Mouse (Mus musculus): ENCODE results near the gene Rnf212b. TPM values are rescaled to one million over a fixed set of nuclear protein-coding genes. Genes with fewer than 3 reads are reported as not detected.
A peak's percentile ranks its signal among the peaks of the same experiment; 100 is the strongest.
"Not testable (repeated sequence)": the region's sequence is repeated elsewhere in the genome, so short reads cannot be mapped to it uniquely, and the experiment has no call there.

Rnf212b gene
- 9.1 and 9.5 TPM in 2 replicates for polyA plus RNA-seq (2012; rRNA removed)

DNA sequence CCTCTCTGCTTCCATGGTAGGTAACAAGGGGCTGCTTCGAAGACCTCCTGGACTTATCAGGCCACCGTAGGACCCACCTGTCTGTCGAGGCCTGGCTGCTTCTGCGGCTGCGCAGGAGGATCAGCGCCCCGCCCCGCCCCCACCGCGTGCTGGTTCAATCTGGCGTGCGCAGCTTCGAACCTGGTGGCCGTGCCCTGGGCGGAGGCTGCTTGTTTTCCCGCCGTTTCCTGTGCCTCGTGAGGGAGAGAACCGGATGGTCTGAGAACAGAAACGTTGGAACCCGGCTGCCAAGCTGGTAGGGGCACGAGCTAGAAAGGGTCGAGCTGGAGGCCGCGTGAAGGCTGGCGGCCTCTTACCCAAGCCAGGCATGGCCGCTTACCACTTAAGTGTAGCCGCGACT is at the start of gene Rnf212b:
TSS of gene Rnf212b (plus strand) at position 151 of the 400 bp plus-strand sequence.
- Histone ChIP-seq H3K4me3 (ENCODE audit: control insufficient read depth, low read depth, low read length) (peak within 1 kb of the TSS; percentile 90), H3K4me1 (ENCODE audit: control insufficient read depth, insufficient read depth, low read length) (no peaks in the 10 kb centered on the region; the same call in 1 of the 2 replicates), H3K36me3 (ENCODE audit: control insufficient read depth, insufficient read depth, low read length) (no peaks in the 10 kb centered on the region), H3K27ac (ENCODE audit: control insufficient read depth, insufficient read depth, low read depth, low read length) (peak within 1 kb of the TSS; percentile 76), H3K27me3 (ENCODE audit: control insufficient read depth, insufficient read depth, low read length) (no peaks in the 10 kb centered on the region)
- TF ChIP-seq CTCF (IDR thresholded peaks at IDR 0.05; ENCODE audit: control insufficient read depth, insufficient read depth, insufficient replicate concordance, low read depth, low read length): no peak
- peak; percentile 78; the same call in 1 of the 2 replicates for TF ChIP-seq POLR2A (IDR thresholded peaks at IDR 0.05; ENCODE audit: control insufficient read depth, low read depth, low read length)

DNA sequence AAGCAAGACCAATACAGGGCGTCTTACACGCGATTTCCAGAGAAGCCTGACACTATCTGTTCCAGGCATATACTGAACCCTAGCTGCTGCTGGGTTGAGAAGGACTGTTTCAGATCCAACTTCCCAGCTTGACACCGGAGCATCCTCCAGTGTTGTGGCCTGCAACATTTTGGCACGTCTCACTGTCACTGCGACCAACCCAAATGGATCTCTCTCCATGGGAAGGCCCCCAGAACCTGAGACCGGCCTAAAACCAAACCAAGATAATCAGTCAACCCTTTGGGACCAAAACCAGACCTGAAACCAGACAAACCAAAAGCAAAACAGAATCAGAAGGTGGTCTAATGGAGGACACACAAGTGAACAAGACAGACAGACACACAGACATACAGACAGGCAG is 47.0 kb upstream of the Rnf212b start:
- H3K36me3 ChIP-seq (ENCODE audit: control insufficient read depth, insufficient read depth, low read length); H3K4me1 ChIP-seq (ENCODE audit: control insufficient read depth, insufficient read depth, low read length); H3K4me3 ChIP-seq (ENCODE audit: control insufficient read depth, low read depth, low read length); H3K27me3 ChIP-seq (ENCODE audit: control insufficient read depth, insufficient read depth, low read length); H3K27ac ChIP-seq (ENCODE audit: control insufficient read depth, insufficient read depth, low read depth, low read length): not testable (repeated sequence)

DNA sequence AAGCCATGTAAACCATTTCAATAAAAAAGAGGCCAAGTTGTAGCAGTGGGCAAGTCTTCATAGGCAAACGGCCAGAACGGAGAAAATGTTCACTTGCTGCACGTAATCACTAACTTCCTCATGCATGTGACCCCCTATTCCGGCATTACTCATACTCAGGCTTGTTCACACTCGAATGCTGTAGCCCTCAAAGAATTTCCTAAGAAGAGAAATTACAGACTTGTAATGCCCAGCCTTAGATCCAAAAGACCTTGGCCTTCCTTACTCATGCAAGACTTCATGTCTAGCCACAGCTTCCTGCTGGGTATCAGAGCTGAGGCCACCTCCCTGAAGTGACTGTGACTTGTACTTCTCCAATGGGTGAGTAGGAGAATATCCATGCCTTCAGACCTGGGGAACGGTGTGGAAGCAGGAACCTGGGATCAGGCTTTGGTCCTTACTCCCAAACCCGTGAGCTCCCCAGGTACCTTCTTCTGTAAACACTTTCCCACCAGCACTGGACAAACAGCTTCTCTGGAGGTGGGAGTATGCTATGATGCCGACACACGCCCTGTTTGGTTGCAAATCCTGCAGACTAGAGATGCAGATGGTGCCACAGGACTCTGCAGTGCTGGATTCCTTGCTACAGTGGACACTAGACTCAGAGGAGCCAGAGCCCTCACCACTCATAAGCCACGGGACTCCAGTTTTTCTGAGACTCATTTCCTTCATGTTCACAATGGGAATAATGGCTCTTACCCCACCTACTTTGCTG is 45.5 kb upstream of the Rnf212b start:
- TF ChIP-seq POLR2A (IDR thresholded peaks at IDR 0.05; ENCODE audit: control insufficient read depth, low read depth, low read length): no peak
- no peak for TF ChIP-seq CTCF (IDR thresholded peaks at IDR 0.05; ENCODE audit: control insufficient read depth, insufficient read depth, insufficient replicate concordance, low read depth, low read length)
- Histone ChIP-seq H3K27ac (ENCODE audit: control insufficient read depth, insufficient read depth, low read depth, low read length) (no peak overlapping the region), H3K4me3 (ENCODE audit: control insufficient read depth, low read depth, low read length) (no peak overlapping the region), H3K4me1 (ENCODE audit: control insufficient read depth, insufficient read depth, low read length) (no peaks in the 10 kb centered on the region; the same call in 1 of the 2 replicates), H3K27me3 (ENCODE audit: control insufficient read depth, insufficient read depth, low read length) (no peaks in the 10 kb centered on the region), H3K36me3 (ENCODE audit: control insufficient read depth, insufficient read depth, low read length) (no peaks in the 10 kb centered on the region)

DNA sequence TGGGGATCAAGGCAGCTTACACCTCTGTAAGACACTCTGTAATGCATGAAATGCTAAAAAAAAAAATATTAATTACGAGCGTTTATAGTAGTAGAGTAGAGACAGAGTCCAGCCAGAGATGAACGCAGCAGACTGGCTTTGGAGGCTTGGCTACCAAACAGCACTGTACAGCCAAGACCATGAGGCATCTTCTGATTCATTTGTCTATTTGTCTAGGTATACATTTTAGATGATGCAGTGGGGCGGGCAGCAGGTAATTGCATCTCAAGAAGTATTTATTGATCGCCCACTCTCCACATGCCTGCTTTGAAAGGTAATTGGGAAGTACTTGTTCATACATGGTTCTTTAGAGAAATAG is 44.9 kb upstream of the Rnf212b start:
- no peaks in the 10 kb centered on the region; the same call in 1 of the 2 replicates for H3K4me1 ChIP-seq (ENCODE audit: control insufficient read depth, insufficient read depth, low read length)
- H3K27me3 ChIP-seq (ENCODE audit: control insufficient read depth, insufficient read depth, low read length): no peaks in the 10 kb centered on the region
- H3K36me3 ChIP-seq (ENCODE audit: control insufficient read depth, insufficient read depth, low read length): no peaks in the 10 kb centered on the region
- H3K4me3 ChIP-seq (ENCODE audit: control insufficient read depth, low read depth, low read length): no peak overlapping the region
- TF ChIP-seq CTCF (IDR thresholded peaks at IDR 0.05; ENCODE audit: control insufficient read depth, insufficient read depth, insufficient replicate concordance, low read depth, low read length) (no peak), POLR2A (IDR thresholded peaks at IDR 0.05; ENCODE audit: control insufficient read depth, low read depth, low read length) (no peak)
- no peak overlapping the region; the same call in 1 of the 2 replicates for H3K27ac ChIP-seq (ENCODE audit: control insufficient read depth, insufficient read depth, low read depth, low read length)

DNA sequence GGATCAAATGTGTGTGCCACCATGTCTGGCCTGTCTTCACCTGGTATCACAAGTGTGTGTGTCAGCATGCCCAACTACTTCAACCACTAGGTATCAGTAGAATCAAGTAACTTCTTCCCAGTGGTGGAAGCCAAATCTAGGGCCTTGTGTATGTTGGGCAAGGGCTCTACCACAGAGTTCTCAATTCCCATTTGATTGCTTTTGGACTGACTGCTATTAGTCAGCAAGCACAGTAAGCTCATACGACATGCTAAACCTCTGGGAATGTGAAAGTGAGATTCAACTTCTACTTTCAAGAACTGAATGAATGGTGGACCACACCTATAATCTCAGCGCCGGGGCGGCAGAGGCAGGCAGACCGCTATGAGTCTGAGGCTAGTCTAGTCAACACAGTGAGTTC is 43.6 kb upstream of the Rnf212b start:
- Histone ChIP-seq H3K4me1 (ENCODE audit: control insufficient read depth, insufficient read depth, low read length) (no peaks in the 10 kb centered on the region; the same call in 1 of the 2 replicates), H3K36me3 (ENCODE audit: control insufficient read depth, insufficient read depth, low read length) (no peaks in the 10 kb centered on the region), H3K27me3 (ENCODE audit: control insufficient read depth, insufficient read depth, low read length) (no peaks in the 10 kb centered on the region), H3K27ac (ENCODE audit: control insufficient read depth, insufficient read depth, low read depth, low read length) (no peak overlapping the region), H3K4me3 (ENCODE audit: control insufficient read depth, low read depth, low read length) (no peak overlapping the region)
- TF ChIP-seq POLR2A (IDR thresholded peaks at IDR 0.05; ENCODE audit: control insufficient read depth, low read depth, low read length) (no peak), CTCF (IDR thresholded peaks at IDR 0.05; ENCODE audit: control insufficient read depth, insufficient read depth, insufficient replicate concordance, low read depth, low read length) (no peak)

DNA sequence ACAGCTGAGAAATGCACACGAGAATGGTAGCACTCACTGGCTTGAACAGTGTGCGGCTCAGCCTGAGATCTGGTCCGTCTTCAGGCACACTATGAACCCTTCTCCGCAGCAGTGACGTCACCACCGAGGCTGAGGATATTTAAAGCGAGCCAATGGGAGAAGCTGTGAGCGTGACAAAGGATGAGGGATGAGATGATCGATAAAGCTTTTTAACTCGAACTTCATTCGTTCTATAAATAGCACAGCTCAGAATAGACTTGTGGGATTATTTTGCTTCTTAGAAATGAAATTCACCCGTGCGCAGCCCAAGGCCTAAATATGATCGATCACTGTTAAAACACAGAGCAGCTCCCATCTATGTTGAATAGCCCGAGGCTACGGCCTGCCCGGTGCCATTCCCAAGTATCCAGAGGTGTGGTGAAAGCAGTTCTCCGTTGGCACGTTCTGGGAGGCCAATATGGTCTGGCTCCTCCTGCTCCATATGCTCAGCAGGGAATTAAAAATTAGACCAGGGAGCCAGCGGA is 41.5 kb upstream of the Rnf212b start:
- TF ChIP-seq POLR2A (IDR thresholded peaks at IDR 0.05; ENCODE audit: control insufficient read depth, low read depth, low read length) (no peak), CTCF (IDR thresholded peaks at IDR 0.05; ENCODE audit: control insufficient read depth, insufficient read depth, insufficient replicate concordance, low read depth, low read length) (no peak)
- Histone ChIP-seq H3K27ac (ENCODE audit: control insufficient read depth, insufficient read depth, low read depth, low read length) (peak overlapping the region; percentile 5; the same call in 1 of the 2 replicates), H3K4me1 (ENCODE audit: control insufficient read depth, insufficient read depth, low read length) (no peaks in the 10 kb centered on the region; the same call in 1 of the 2 replicates), H3K27me3 (ENCODE audit: control insufficient read depth, insufficient read depth, low read length) (no peaks in the 10 kb centered on the region), H3K4me3 (ENCODE audit: control insufficient read depth, low read depth, low read length) (no peak overlapping the region), H3K36me3 (ENCODE audit: control insufficient read depth, insufficient read depth, low read length) (no peaks in the 10 kb centered on the region)

DNA sequence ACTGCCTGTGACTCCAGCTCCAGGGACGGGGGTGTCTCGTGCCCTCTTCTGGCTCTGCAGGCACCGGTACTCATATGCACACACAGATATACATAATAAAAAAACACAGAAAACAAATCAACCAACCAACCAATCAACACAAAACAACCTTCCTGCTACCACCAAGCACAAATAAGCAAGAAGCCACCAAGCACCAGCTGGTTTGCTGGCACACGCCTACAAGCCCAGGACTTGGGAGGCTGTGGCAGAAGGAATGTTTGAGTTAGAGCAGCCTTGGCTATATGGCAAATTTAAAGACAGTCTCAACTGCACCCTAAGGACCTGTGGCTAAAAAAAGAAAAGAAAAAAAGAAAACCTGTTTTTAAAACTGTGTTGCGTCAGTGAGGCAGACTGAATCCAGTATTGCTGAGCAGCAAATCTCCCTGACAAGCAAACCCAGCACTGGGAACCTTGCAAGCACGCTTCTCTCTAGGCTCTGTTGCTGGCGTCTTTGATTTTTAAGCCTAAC is 38.4 kb upstream of the Rnf212b start:
- H3K27me3 ChIP-seq (ENCODE audit: control insufficient read depth, insufficient read depth, low read length): no peaks in the 10 kb centered on the region
- H3K4me3 ChIP-seq (ENCODE audit: control insufficient read depth, low read depth, low read length): no peak overlapping the region
- H3K36me3 ChIP-seq (ENCODE audit: control insufficient read depth, insufficient read depth, low read length): no peaks in the 10 kb centered on the region
- TF ChIP-seq CTCF (IDR thresholded peaks at IDR 0.05; ENCODE audit: control insufficient read depth, insufficient read depth, insufficient replicate concordance, low read depth, low read length): no peak
- TF ChIP-seq POLR2A (IDR thresholded peaks at IDR 0.05; ENCODE audit: control insufficient read depth, low read depth, low read length): no peak
- no peak overlapping the region for H3K27ac ChIP-seq (ENCODE audit: control insufficient read depth, insufficient read depth, low read depth, low read length)
- no peaks in the 10 kb centered on the region; the same call in 1 of the 2 replicates for H3K4me1 ChIP-seq (ENCODE audit: control insufficient read depth, insufficient read depth, low read length)
